ENCODE assay signal across 11 mouse cellular contexts in the genomic region with DNA sequence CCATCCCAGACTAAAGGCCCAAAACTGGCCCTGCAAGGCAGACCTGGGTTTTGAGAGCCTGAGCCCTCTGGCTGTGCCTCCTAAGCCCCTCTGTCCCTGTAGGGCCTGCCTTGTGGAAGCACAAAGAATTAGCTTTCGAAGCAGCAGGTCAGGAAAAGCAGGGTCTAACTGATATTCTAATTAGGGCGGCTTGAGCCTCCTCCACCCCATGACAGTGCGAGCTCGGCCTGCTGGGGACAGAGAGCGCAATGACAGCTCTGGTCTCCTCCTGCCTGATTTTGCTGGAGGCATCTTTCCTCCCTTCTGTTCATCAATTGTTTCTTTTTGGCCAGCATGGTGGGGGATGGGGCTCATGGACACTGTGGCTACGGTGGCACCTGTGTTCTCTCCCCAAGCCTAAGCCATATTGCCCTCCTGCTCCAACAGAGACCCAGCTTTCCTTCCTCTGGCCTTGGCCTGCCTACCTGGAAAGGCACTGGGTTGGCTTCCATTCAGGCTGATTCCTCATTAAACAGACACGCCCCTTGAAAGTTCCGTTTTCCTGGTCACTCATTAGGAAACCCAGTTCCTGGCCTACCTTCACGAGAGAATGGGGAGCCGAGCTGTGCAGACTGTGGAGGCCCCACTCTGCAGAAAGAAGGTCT. TPM values are rescaled to one million over a fixed set of nuclear protein-coding genes. Genes with fewer than 3 reads are reported as not detected.
A peak's percentile ranks its signal among the peaks of the same experiment; 100 is the strongest.
DNase-seq lines count a peak whose midpoint lies in the region; ATAC-seq and TF ChIP-seq lines count a peak whose summit lies in the region.
"Had no signal": no experiment of that assay in that cellular context is flagged by ENCODE, and none has a peak within 500 bp of the region (broad histone marks: within the 10 kb centered on the region; RNA-seq: fewer than 3 reads in every experiment).

No protein-coding gene starts in this region.

- TF ChIP-seq CTCF in liver, embryonic 14.5 days (IDR thresholded peaks at IDR 0.05; ENCODE audit: low read depth), result no peak
- TF ChIP-seq CTCF in left cerebral cortex, adult 2 months (IDR thresholded peaks at IDR 0.05), result no peak

- H3K4me3 ChIP-seq in heart, embryonic 12.5 days, result peak overlapping the region; percentile 24
- H3K4me3 ChIP-seq in liver, embryonic 14.5 days (ENCODE audit: insufficient read depth in 1 of 2, low read depth in 2 of 2, low read length in 2 of 2), result peak overlapping the region; percentile 38 to 53
- no peak overlapping the region for H3K4me3 ChIP-seq in left cerebral cortex, adult 2 months

- WGBS in heart, embryonic 12.5 days, result 59% methylated on average over 10 of the region's 10 CpGs
- 9% methylated on average over 10 of the region's 10 CpGs for WGBS in liver, embryonic 14.5 days (ENCODE audit: insufficient replicate concordance)

- no peak for TF ChIP-seq EP300 in liver, embryonic 14.5 days (IDR thresholded peaks at IDR 0.05; ENCODE audit: low read depth)

- H3K9ac ChIP-seq in heart, embryonic 12.5 days, result peak overlapping the region; percentile 53; the same call in 1 of the 2 replicates
- peak overlapping the region; percentile 54 for H3K9ac ChIP-seq in liver, embryonic 14.5 days (replicated peaks)

- ATAC-seq in heart, embryonic 12.5 days (ENCODE audit: insufficient number of reproducible peaks, low FRiP score), result peak; percentile 22; the same call in 1 of the 2 replicates
- peak; percentile 19; the same call in 1 of the 2 replicates for ATAC-seq in liver, embryonic 14.5 days (ENCODE audit: insufficient read depth)

- H3K27me3 ChIP-seq in heart, embryonic 12.5 days (replicated peaks), result no peaks in the 10 kb centered on the region
- H3K27me3 ChIP-seq in liver, embryonic 14.5 days (ENCODE audit: control insufficient read depth, insufficient read depth, low read length), result no peaks in the 10 kb centered on the region

- peak overlapping the region; percentile 71 for H3K27ac ChIP-seq in heart, embryonic 12.5 days (ENCODE audit: poor library complexity, severe bottlenecking)
- H3K27ac ChIP-seq in liver, embryonic 14.5 days, result peak overlapping the region; percentile 38
- H3K27ac ChIP-seq in left cerebral cortex, adult 2 months, result no peak overlapping the region

- peak; percentile 70 to 71 for DNase-seq in cerebellum, postnatal 10 days
- DNase-seq in cerebellum, adult 8-10 months, result no peak
- DNase-seq in 3134 (ENCODE audit: extremely low read depth, insufficient read length, low spot score), result peak; percentile 43
- no peak for DNase-seq in liver, embryonic 14.5 days (ENCODE audit: low read depth in 3 of 3, low spot score in 3 of 3)
- DNase-seq in left cerebral cortex, postnatal 25 days (ENCODE audit: low spot score in 2 of 2), result no peak
- DNase-seq in left cerebral cortex, adult 18-20 months (ENCODE audit: low spot score in 2 of 2), result no peak
- no peak for DNase-seq in left cerebral cortex, adult 2 months (ENCODE audit: extremely low spot score in 1 of 2, low spot score in 2 of 2)
- DNase-seq: thymus, postnatal 14 days had no signal

- H3K36me3 ChIP-seq in heart, embryonic 12.5 days, result no peaks in the 10 kb centered on the region
- no peaks in the 10 kb centered on the region for H3K36me3 ChIP-seq in liver, embryonic 14.5 days (replicated peaks; ENCODE audit: control insufficient read depth, insufficient read depth, low read depth)

- H3K9me3 ChIP-seq in heart, embryonic 12.5 days (replicated peaks), result no peaks in the 10 kb centered on the region
- no peaks in the 10 kb centered on the region for H3K9me3 ChIP-seq in liver, embryonic 14.5 days (ENCODE audit: control insufficient read depth, low read length)

- H3K4me2 ChIP-seq in heart, embryonic 12.5 days, result peak overlapping the region; percentile 53
- peak overlapping the region; percentile 58 for H3K4me2 ChIP-seq in liver, embryonic 14.5 days (ENCODE audit: low read depth)

- intact Hi-C loops in left cerebral cortex, postnatal 25 days (cut with DNase I), result no loop called here
- intact Hi-C loops in left cerebral cortex, adult 2 months (cut with DNase I), result no loop called here

- H3K4me1 ChIP-seq in heart, embryonic 12.5 days (replicated peaks), result peaks cover 43% of the 10 kb centered on the region
- peaks cover 20 to 32% of the 10 kb centered on the region in 2 experiments for H3K4me1 ChIP-seq in liver, embryonic 14.5 days (replicated peaks; ENCODE audit: control insufficient read depth in 2 of 2, insufficient read depth in 2 of 2, low read length in 1 of 2)

RNA-seq across cellular contexts. Expression of gene Atp5mpl, which starts 23.2 kb away (rescaled TPM):
- 1,412 and 1,427 TPM in 2 replicates for polyA plus RNA-seq in heart, embryonic 12.5 days (2016; fragmentation: Nextera tagmentation; extraction: Ambion mirVana)
- polyA plus RNA-seq in liver, embryonic 14.5 days (2012; rRNA removed), result 139 and 170 TPM in 2 replicates
- polyA plus RNA-seq in liver, embryonic 14.5 days (2014; fragmentation: Nextera tagmentation; extraction: Ambion mirVana), result 631 and 642 TPM in 2 replicates
- total RNA-seq in left cerebral cortex, postnatal 25 days (2021), result 100 to 1,000 TPM; 375 to 382 TPM
- 100 to 1,000 TPM; 353 to 384 TPM for total RNA-seq in left cerebral cortex, adult 18-20 months (2021)
- total RNA-seq in left cerebral cortex, adult 2 months (2021), result 100 to 1,000 TPM; 328 to 341 TPM

RNA-seq across cellular contexts. Expression of gene Tdrd9, which starts 27.8 kb away (rescaled TPM):
- 0.14 and 0.37 TPM in 2 replicates for polyA plus RNA-seq in heart, embryonic 12.5 days (2016; fragmentation: Nextera tagmentation; extraction: Ambion mirVana)
- polyA plus RNA-seq in liver, embryonic 14.5 days (2012; rRNA removed), result 0.01 and 0.06 TPM in 2 replicates
- polyA plus RNA-seq in liver, embryonic 14.5 days (2014; fragmentation: Nextera tagmentation; extraction: Ambion mirVana), result 0.04 TPM in 1 of 2 replicates, not detected in the other
- total RNA-seq in left cerebral cortex, postnatal 25 days (2021), result under 1 TPM; 0.28 to 0.85 TPM
- total RNA-seq in left cerebral cortex, adult 18-20 months (2021), result under 1 TPM; 0.26 to 0.33 TPM
- under 1 TPM; 0.56 to 0.57 TPM for total RNA-seq in left cerebral cortex, adult 2 months (2021)

RNA-seq across cellular contexts. Expression of gene Ppp1r13b, which starts 35.6 kb away (rescaled TPM):
- 17.9 and 19.8 TPM in 2 replicates for polyA plus RNA-seq in heart, embryonic 12.5 days (2016; fragmentation: Nextera tagmentation; extraction: Ambion mirVana)
- polyA plus RNA-seq in liver, embryonic 14.5 days (2012; rRNA removed), result 2.5 and 2.8 TPM in 2 replicates
- polyA plus RNA-seq in liver, embryonic 14.5 days (2014; fragmentation: Nextera tagmentation; extraction: Ambion mirVana), result 2.9 and 3.6 TPM in 2 replicates
- 10 to 100 TPM; 58.4 to 63.9 TPM for total RNA-seq in left cerebral cortex, postnatal 25 days (2021)
- total RNA-seq in left cerebral cortex, adult 18-20 months (2021), result 10 to 100 TPM; 58.8 to 67.3 TPM
- total RNA-seq in left cerebral cortex, adult 2 months (2021), result 10 to 100 TPM; 59.4 to 61.0 TPM

RNA-seq across cellular contexts. Expression of gene Rd3l, which starts 37.6 kb away (rescaled TPM):
- polyA plus RNA-seq in heart, embryonic 12.5 days (2016; fragmentation: Nextera tagmentation; extraction: Ambion mirVana), result 0.62 and 0.64 TPM in 2 replicates
- not detected in 2 replicates for polyA plus RNA-seq in liver, embryonic 14.5 days (2012; rRNA removed)
- polyA plus RNA-seq in liver, embryonic 14.5 days (2014; fragmentation: Nextera tagmentation; extraction: Ambion mirVana), result not detected in 2 replicates
- total RNA-seq in left cerebral cortex, postnatal 25 days (2021), result under 1 TPM; 0.34 to 0.50 TPM
- under 1 TPM in 1 of 2 experiments, not detected in 1; 0.37 TPM for total RNA-seq in left cerebral cortex, adult 18-20 months (2021)
- total RNA-seq in left cerebral cortex, adult 2 months (2021), result under 1 TPM in 1 of 2 experiments, not detected in 1; 0.50 TPM
- polyA plus RNA-seq: brain, embryonic 14.5 days; gonadal fat pad, adult 2 months had no signal

Comparison
In these comparisons a context has a peak if more than half of its experiments do, and no peak if none do; other contexts are left out.
1. DNase-seq: peak in cerebellum, postnatal 10 days (2 of 2) and 3134 (single experiment); none in cerebellum, adult 8-10 months (single experiment), liver, embryonic 14.5 days (0 of 3), left cerebral cortex, postnatal 25 days (0 of 2), left cerebral cortex, adult 18-20 months (0 of 2) and left cerebral cortex, adult 2 months (0 of 2).